Mouse (Mus musculus) cortical plate, adult 2 months (tissue): ENCODE data around the gene Ppfia3. TPM values are rescaled to one million over a fixed set of nuclear protein-coding genes. Genes with fewer than 3 reads are reported as not detected.
"Not testable (repeated sequence)": the region's sequence is repeated elsewhere in the genome, so short reads cannot be mapped to it uniquely, and the experiment has no call there.

Experiments used
- H3K27ac ChIP-seq: fragments of 200-500 bp; 2 replicates; pipeline ENCODE4 v1.5.1; 2012; ENCODE audit warnings: low read length, control low read depth, inconsistent platforms; ENCODE audit not compliant: insufficient read depth
- H3K4me1 ChIP-seq: fragments of 200-500 bp; 2 replicates; pipeline ENCODE4 v1.6.1; 2011; ENCODE audit warnings: low read length; ENCODE audit not compliant: control insufficient read depth, insufficient read depth
- H3K4me3 ChIP-seq: fragments of 200-500 bp; 2 replicates; pipeline ENCODE4 v1.5.1; 2011; ENCODE audit warnings: mild to moderate bottlenecking, low read length, control low read depth; ENCODE audit not compliant: insufficient read depth
- CTCF ChIP-seq: fragments of 200-500 bp; IDR thresholded peaks from 2 replicates; pipeline ENCODE4 v1.5.1; 2011; ENCODE audit warnings: mild to moderate bottlenecking, control low read depth, low read length; ENCODE audit not compliant: insufficient read depth; ENCODE audit errors: extremely low read depth
- POLR2A ChIP-seq: fragments of 200-500 bp; IDR thresholded peaks from 2 replicates; pipeline ENCODE4 v1.6.1; 2011; ENCODE audit warnings: mild to moderate bottlenecking, low read length, control low read depth; ENCODE audit not compliant: insufficient read depth; ENCODE audit errors: extremely low read depth
- polyA plus RNA-seq: library from polyadenylated mRNA; depleted of rRNA; stranded (reverse); fragments of >200 nt; gene quantifications from 2 replicates; pipeline ENCODE4 v1.2.3, GENCODE M21; 2012

Ppfia3 gene
- polyA plus RNA-seq, 1 experiment = 167 TPM

DNA sequence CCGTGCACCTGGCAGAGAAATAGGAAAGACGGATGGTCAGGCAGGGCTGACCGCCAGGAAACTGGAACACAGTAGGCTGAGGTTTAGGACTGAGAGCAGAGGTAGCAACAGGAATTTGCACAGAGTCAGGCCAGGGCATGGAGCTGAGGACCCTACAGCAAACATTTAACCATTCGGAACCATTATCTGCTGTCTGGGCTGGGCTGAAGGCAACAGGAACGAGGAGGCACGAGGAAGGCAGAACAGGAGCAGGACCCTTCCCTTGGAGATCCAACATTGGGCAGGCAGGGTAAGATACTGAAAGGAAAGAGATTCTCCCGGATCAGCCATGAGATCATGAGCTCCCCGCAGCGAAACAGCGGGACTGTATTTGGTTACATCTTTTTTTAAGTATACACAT lies 41.0 kb upstream of the Ppfia3 start:
- no peak overlapping the region for H3K27ac ChIP-seq
- no peak overlapping the region for H3K4me3 ChIP-seq
- TF ChIP-seq POLR2A (no peak), CTCF (no peak)
- no peaks in the 10 kb centered on the region for H3K4me1 ChIP-seq

DNA sequence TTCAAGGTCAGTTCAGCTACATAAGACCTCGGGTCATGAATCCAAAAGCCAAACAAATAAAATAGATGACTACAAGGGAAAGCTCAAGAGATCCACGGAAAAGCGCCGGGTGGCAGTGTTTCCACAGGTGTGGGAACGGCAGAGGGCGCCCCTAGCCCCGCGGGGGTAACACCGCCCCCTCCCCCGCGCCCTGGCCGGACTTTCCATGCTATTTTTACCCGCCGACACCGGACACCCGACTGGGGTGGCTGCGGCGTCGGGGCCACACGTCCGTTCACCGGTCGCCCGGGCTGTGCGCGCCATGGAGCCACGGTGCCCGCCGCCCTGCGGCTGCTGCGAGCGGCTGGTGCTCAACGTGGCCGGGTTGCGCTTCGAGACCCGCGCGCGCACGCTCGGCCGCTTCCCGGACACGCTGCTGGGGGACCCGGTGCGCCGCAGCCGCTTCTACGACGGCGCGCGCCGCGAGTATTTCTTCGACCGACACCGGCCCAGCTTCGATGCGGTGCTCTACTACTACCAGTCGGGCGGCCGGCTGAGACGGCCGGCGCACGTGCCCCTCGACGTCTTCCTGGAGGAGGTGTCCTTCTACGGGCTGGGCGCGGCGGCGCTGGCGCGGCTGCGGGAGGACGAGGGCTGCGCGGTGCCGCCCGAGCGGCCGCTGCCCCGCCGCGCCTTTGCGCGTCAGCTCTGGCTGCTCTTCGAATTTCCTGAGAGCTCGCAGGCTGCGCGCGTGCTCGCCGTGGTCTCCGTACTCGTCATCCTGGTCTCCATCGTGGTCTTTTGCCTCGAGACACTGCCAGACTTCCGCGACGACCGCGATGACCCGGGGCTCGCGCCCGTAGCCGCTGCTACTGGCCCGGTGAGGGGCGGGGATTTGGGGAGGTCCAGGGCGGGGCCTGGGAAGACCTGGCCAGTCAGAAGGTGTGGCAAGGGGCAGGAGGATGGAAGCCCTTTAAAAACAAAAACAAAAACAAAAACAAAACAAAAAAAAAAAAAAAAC lies 39.6 kb upstream of the Ppfia3 start:
- TF ChIP-seq CTCF (no peak), POLR2A (no peak)
- no peak overlapping the region for H3K4me3 ChIP-seq
- no peaks in the 10 kb centered on the region for H3K4me1 ChIP-seq
- no peak overlapping the region for H3K27ac ChIP-seq

DNA sequence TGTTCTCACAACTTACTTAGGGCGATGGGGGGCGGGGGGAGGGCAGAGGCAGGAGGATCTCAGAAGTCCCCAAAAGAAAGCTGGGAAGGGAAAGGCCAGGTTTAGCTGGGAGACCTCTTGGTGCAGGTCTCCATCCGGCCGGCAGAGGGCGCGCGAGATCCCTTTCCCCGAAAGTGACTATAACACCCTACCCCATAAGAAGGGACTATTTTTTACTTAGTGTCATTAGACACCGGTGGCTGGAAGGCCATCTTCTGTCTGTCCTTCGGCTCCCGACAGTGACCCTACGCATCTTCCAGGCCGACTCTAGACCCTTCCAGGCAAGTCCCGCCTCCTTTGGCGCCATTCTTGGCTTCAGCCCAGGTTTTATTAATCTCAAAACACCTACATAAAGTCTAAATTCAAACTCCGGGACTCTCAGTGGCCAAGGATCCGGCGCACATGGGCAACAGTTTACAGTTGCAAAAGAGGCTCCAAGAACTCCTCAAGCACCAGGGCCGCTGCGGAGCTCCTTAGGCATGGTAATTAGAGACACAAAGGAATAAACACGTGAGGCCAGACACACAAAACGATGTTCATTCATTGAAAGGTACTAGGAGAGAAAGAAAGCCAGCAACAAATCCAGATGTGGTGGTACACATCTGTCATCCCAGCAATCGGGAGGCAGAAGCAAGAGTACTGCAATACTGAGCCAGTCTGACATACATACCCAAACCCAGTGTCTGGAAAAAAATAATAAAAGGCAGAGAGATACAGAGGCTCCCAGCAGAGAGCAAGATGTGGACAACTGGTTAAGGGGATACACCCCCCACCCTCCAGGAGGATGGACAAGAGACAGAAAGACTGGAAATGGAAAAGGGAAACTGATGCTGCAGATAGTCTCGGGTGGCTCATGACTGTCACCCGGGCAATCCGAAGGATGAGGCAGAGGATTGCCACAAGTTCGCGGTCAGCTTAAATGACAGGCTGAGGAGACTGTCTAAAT lies 38.6 kb upstream of the Ppfia3 start, which contains the start of gene Kcna7:
Gene Kcna7, plus strand, starts transcription at position 563 of the 985 bp plus-strand sequence.
- H3K4me1 ChIP-seq = no peaks in the 10 kb centered on the region
- TF ChIP-seq POLR2A = no peak
- TF ChIP-seq CTCF = peak; percentile 71
- no peak within 1 kb of the TSS for H3K4me3 ChIP-seq
- no peak within 1 kb of the TSS for H3K27ac ChIP-seq

DNA sequence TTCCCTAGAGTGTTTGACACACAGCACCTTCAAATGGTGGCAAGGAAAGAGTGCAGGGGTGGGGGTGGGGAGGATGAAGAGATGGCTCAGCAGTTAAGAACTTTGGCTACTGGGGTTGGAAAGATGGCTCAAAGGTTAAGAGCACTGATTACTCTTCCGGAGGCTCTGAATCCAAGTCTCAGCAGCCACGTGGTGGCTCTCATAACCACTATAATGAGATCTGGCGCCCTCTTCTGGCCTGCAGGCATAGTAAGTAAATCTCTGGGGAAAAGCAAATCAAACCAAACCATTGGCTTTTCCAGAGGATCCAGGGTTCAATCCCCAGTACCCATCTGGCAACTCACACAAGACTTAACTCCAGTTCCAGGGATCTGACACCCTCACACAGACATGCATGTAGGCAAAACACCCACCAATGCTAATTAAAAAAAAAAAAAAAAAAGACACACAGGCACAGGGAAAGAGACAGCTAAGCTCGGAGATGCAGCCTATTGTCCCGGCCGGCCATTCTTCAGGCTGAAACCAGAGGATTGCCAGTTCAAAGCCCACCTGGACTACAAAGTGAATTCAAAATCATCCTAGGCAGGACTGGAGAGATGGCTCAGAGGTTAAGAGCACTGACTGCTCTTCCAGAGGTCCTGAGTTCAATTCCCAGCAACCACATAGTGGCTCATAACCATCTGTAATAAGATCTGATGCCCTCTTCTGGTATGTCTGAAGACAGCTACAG lies 36.9 kb upstream of the Ppfia3 start:
- Histone ChIP-seq H3K27ac (no peak overlapping the region), H3K4me1 (no peaks in the 10 kb centered on the region), H3K4me3 (no peak overlapping the region)
- peak; percentile 43 for TF ChIP-seq CTCF
- TF ChIP-seq POLR2A = no peak

DNA sequence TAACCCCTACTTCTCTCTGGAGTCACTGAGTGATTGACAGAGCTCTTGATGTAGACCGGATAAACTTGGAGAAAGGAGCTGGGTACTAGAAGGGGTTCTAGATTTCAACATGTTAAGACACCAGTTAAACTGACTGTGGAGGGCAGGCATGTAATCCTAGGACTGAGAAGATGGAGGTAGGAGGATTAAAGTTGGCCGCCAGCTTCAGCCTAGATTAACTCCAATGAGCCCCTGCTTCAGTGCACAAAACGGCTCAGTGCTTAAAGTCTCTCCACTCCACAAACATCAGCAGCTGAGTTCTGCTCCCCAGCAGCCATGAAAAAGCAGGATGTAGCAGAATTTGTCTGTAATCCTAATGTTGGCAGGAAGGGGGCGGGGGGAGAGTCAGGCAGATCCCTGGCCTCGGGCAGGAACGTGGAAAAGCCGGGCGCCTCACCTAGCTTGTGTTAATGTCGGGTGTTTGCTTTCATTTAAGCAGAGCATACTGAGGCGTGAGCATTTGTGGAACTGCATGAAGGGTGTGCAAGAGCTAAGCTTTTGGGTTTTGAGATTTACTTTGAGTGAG lies 34.8 kb upstream of the Ppfia3 start:
- TF ChIP-seq POLR2A (no peak), CTCF (no peak)
- Histone ChIP-seq H3K27ac (no peak overlapping the region), H3K4me3 (no peak overlapping the region), H3K4me1 (no peaks in the 10 kb centered on the region)

DNA sequence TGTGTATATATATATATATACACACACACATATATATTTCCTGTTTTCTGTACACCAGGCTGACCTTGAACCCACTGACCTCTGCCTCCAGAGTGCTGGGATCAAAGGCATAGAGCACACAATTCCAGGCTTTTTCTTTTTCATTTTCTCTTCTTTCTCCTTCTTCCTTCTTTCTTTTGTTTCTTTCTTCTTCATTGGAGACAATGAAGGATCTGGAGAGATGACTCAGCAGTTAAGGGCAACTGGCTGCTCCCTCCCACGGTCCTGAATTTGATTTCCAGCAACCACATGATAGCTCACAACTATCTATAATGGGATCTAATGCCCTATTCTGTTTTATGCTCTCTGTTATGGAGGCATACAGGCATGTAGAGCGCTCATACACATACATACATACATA lies 30.0 kb upstream of the Ppfia3 start:
- no peak overlapping the region for H3K4me3 ChIP-seq
- no peak overlapping the region for H3K27ac ChIP-seq
- no peak for TF ChIP-seq CTCF
- no peak for TF ChIP-seq POLR2A
- H3K4me1 ChIP-seq = peaks cover 6% of the 10 kb centered on the region

DNA sequence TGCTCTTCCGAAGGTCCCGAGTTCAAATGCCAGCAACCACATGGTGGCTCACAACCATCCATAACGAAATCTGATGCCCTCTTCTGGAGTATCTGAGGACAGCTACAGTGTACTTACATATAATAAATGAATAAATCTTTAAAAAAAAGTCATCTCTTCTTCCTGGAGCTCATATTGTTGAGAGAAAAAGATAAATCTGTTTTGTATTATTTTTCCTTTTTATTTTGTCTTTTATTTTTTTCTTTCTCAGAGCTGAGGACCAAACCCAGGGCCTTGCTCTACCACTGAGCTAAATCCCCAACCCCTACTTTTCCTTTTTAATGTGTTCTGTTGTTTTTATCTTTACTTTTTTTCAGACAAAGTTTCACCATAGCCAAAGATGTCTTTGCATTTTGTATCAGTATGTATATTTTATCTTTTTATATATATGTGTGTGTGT lies 29.5 kb upstream of the Ppfia3 start:
- H3K4me3 ChIP-seq = peak overlapping the region; percentile 52; the same call in 1 of the 2 replicates
- not testable (repeated sequence) for H3K4me1 ChIP-seq, H3K27ac ChIP-seq

DNA sequence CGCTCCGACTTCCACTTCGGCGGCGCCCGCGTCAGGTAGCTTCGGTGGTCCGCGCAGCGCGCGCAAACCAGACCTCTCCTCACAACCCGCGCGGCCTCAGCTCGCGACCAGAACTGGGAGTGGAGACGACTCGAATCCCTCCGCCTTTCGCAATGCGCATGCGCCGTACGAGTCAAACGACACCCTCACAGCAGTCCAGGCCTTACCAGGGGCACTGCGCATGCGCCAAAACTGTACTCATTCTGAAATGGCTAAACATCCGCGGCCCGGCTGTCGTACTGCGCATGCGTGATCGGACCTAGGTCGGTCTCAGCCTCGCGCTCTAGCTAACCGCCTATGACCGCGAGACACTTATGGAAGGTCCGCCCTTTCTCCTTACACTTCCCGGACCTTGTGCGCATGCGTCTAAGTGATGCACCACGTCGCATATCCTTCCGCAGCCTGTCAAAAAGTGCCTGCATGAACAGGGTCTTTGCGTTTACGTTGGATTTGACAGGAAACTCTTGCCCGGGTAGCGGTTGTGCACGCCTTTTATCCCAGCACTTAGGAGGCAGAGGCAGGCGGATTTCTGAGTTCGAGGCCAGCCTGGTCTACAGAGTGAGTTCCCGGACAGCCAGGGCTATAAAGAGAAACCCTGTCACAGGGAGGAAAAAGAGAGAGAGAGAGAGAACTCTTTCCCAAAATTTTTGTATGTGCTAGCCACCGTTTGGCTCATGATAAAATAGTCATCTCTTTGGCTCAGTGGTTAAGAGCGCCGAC lies 28.9 kb upstream of the Ppfia3 start, which contains the start of gene Snrnp70:
Gene Snrnp70, minus strand, starts transcription at position 165 of the 759 bp plus-strand sequence.
- H3K4me3 ChIP-seq = peak within 1 kb of the TSS; percentile 52
- peak within 1 kb of the TSS; percentile 61; the same call in 1 of the 2 replicates for H3K27ac ChIP-seq
- TF ChIP-seq CTCF = no peak
- peak; percentile 91 for TF ChIP-seq POLR2A
- H3K4me1 ChIP-seq = peaks cover 6% of the 10 kb centered on the region
